Mouse (Mus musculus): ENCODE results near the gene Mgarp.

GRCm38 (mm10) chr3:51378665-51378946 lies 17.9 kb downstream of the Mgarp start:
- TF ChIP-seq CTCF (IDR thresholded peaks at IDR 0.05; ENCODE audit: low read depth, low read length): no peak
- no peak for TF ChIP-seq TAL1 (conservative IDR thresholded peaks at IDR 0.05; ENCODE audit: low read depth, low read length)

Measured in G1E (cell line).